Mouse (Mus musculus): ENCODE measurements around the gene Tbc1d24. TPM values are rescaled to one million over a fixed set of nuclear protein-coding genes. Genes with fewer than 3 reads are reported as not detected.

Gene Tbc1d24
- polyA plus RNA-seq, 1 experiment from 2014 or later = 8.2 TPM

DNA sequence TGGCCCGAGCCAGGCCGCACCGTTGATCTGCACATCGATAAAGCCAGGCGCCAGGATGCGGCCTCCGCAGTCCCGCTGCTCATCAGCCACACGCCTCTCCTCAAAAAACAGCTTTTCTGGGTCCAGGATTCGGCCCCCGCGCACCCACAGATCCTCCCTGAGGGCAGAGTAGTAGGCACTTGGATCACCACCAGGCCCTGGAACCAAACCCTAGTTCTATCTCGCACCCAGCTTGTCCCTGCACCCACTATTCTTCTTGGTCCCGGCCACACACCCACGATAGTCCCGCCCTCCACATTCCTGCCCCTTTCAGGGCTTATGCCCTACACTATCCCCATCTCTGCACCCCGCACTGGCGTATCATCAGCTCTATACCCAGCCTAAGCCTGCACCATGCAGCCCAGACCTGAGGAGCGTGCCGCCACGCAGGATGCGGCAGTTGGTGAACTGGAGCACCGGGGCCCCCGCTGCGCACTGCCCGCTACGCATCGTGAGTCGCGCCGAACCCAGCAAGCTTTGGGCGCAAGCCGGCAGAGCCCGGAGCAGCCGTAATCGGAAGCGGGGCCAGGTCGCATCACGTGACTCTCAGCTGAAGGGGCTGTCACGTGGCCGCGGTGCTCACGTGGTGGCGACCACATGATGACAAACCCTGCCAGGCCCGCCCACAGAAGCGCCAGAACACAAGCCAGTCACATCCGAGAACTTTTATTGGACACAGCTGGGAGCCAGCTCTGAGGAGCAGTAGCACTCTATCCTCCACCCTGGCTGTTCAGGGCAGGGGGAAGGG is 42.0 kb downstream of the Tbc1d24 start, which contains the start of gene Amdhd2:
Gene Amdhd2 (minus strand): TSS at position 591 of the 787 bp plus-strand sequence.
- Histone ChIP-seq H3K27ac (ENCODE audit: low read depth, low read length) (peak within 1 kb of the TSS; percentile 74), H3K4me1 (ENCODE audit: control insufficient read depth, insufficient read depth, low read length) (peaks cover 15% of the 10 kb centered on the region), H3K36me3 (ENCODE audit: control insufficient read depth, insufficient read depth, low read length) (peaks cover 25% of the 10 kb centered on the region), H3K4me2 (replicated peaks; ENCODE audit: low read depth, low read length) (peak within 1 kb of the TSS; percentile 79), H3K4me3 (ENCODE audit: low read length) (peak within 1 kb of the TSS; percentile 84), H3K9ac (ENCODE audit: low read depth, low read length) (peak within 1 kb of the TSS; percentile 74), H3K9me3 (ENCODE audit: control insufficient read depth, low read length) (no peaks in the 10 kb centered on the region), H3K27me3 (ENCODE audit: control insufficient read depth, insufficient read depth, low read length) (no peaks in the 10 kb centered on the region)
- ATAC-seq (ENCODE audit: low FRiP score, low TSS enrichment) = peak; percentile 91
- under 1% methylated on average over 47 of the region's 47 CpGs for WGBS

DNA sequence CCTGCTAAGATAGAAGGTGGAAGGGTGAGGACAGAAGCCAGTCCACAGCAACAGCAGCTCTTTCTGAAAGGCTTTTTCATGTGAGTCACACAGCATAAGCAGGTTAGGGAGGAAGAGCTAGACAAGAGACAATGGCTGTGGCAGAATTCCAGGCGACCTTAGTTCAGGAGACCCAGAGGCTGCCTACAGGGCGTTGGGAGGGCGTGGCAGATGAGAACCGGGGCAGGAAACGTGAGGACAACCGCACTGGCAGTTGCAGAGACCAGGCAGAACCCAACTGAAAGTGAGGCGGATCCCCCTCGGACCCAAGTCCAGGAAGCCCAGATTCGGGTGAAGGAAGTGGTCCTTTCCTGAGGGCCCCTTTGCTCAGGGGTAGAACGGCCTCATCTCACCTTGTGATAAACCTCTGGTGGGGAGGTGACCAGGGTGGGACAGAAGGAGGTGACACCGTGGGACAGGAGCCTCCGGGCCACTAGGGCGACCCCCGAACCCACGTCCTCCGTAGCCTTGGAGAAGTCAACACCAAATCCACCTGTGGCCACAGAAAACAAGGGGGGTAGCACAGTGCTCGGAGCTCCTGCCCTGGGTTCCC is 42.7 kb downstream of the Tbc1d24 start:
- Histone ChIP-seq H3K36me3 (ENCODE audit: control insufficient read depth, insufficient read depth, low read length) (peaks cover 23% of the 10 kb centered on the region), H3K27ac (ENCODE audit: low read depth, low read length) (no peak overlapping the region; the same call in 1 of the 2 replicates), H3K9me3 (ENCODE audit: control insufficient read depth, low read length) (no peaks in the 10 kb centered on the region), H3K4me2 (replicated peaks; ENCODE audit: low read depth, low read length) (peak overlapping the region; percentile 79), H3K9ac (ENCODE audit: low read depth, low read length) (peak overlapping the region; percentile 74), H3K27me3 (ENCODE audit: control insufficient read depth, insufficient read depth, low read length) (no peaks in the 10 kb centered on the region), H3K4me3 (ENCODE audit: low read length) (peak overlapping the region; percentile 84), H3K4me1 (ENCODE audit: control insufficient read depth, insufficient read depth, low read length) (peaks cover 9% of the 10 kb centered on the region)
- ATAC-seq (ENCODE audit: low FRiP score, low TSS enrichment) = no peak
- WGBS = 17% methylated on average over 17 of the region's 17 CpGs

- peaks cover 5% of the 10 kb centered on the region for H3K4me1 ChIP-seq (ENCODE audit: control insufficient read depth, insufficient read depth, low read length)
- H3K4me2 ChIP-seq (replicated peaks; ENCODE audit: low read depth, low read length) = no peak overlapping the region
- no peaks in the 10 kb centered on the region for H3K27me3 ChIP-seq (ENCODE audit: control insufficient read depth, insufficient read depth, low read length)
- no peak overlapping the region for H3K9ac ChIP-seq (ENCODE audit: low read depth, low read length)
- H3K27ac ChIP-seq (ENCODE audit: low read depth, low read length) = no peak overlapping the region
- 77% methylated on average over 5 of the region's 5 CpGs for WGBS
- H3K36me3 ChIP-seq (ENCODE audit: control insufficient read depth, insufficient read depth, low read length) = peaks cover 16% of the 10 kb centered on the region; the same call in 1 of the 2 replicates
- H3K4me3 ChIP-seq (ENCODE audit: low read length) = no peak overlapping the region
- no peaks in the 10 kb centered on the region for H3K9me3 ChIP-seq (ENCODE audit: control insufficient read depth, low read length)
- no peak for ATAC-seq (ENCODE audit: low FRiP score, low TSS enrichment)
Observed at GRCm38 (mm10) chr17:24161466-24161865, 43.9 kb downstream of the Tbc1d24 start.

- peaks cover 10% of the 10 kb centered on the region; the same call in 1 of the 2 replicates for H3K36me3 ChIP-seq (ENCODE audit: control insufficient read depth, insufficient read depth, low read length)
- H3K4me2 ChIP-seq (replicated peaks; ENCODE audit: low read depth, low read length) = no peak overlapping the region
- H3K4me3 ChIP-seq (ENCODE audit: low read length) = no peak overlapping the region
- no peaks in the 10 kb centered on the region for H3K27me3 ChIP-seq (ENCODE audit: control insufficient read depth, insufficient read depth, low read length)
- ATAC-seq (ENCODE audit: low FRiP score, low TSS enrichment) = no peak
- peaks cover 1% of the 10 kb centered on the region for H3K4me1 ChIP-seq (ENCODE audit: control insufficient read depth, insufficient read depth, low read length)
- H3K9ac ChIP-seq (ENCODE audit: low read depth, low read length) = no peak overlapping the region
- WGBS = 98% methylated on average over 4 of the region's 4 CpGs
- no peaks in the 10 kb centered on the region for H3K9me3 ChIP-seq (ENCODE audit: control insufficient read depth, low read length)
- no peak overlapping the region for H3K27ac ChIP-seq (ENCODE audit: low read depth, low read length)
Observed at GRCm38 (mm10) chr17:24157526-24157925, 47.8 kb downstream of the Tbc1d24 start.

DNA sequence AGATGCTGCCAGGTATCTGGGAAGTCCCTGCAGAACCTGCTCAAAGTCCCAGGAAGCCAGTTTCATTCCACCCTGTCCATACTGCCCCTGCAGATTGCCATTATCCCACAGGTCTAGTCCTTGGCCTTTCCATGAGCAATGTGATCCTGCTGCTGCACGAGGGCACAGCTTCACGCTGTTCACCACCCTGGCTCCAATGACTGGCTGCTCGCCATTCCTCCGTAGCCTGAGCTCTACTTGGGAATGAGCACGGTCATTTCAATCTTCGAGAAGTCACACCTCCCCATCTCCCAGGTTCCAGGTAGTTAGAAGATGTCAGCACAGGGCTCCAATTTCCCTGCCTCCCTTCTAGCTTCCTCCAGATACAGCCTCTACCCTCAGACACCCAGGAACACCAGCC is 48.2 kb downstream of the Tbc1d24 start:
- H3K4me3 ChIP-seq (ENCODE audit: low read length) = no peak overlapping the region
- peaks cover 3% of the 10 kb centered on the region; the same call in 1 of the 2 replicates for H3K4me1 ChIP-seq (ENCODE audit: control insufficient read depth, insufficient read depth, low read length)
- 87% methylated on average over 6 of the region's 6 CpGs for WGBS
- no peaks in the 10 kb centered on the region for H3K27me3 ChIP-seq (ENCODE audit: control insufficient read depth, insufficient read depth, low read length)
- peaks cover 10% of the 10 kb centered on the region; the same call in 1 of the 2 replicates for H3K36me3 ChIP-seq (ENCODE audit: control insufficient read depth, insufficient read depth, low read length)
- no peak overlapping the region for H3K4me2 ChIP-seq (replicated peaks; ENCODE audit: low read depth, low read length)
- no peak overlapping the region for H3K27ac ChIP-seq (ENCODE audit: low read depth, low read length)
- H3K9ac ChIP-seq (ENCODE audit: low read depth, low read length) = no peak overlapping the region
- ATAC-seq (ENCODE audit: low FRiP score, low TSS enrichment) = no peak
- H3K9me3 ChIP-seq (ENCODE audit: control insufficient read depth, low read length) = no peaks in the 10 kb centered on the region

DNA sequence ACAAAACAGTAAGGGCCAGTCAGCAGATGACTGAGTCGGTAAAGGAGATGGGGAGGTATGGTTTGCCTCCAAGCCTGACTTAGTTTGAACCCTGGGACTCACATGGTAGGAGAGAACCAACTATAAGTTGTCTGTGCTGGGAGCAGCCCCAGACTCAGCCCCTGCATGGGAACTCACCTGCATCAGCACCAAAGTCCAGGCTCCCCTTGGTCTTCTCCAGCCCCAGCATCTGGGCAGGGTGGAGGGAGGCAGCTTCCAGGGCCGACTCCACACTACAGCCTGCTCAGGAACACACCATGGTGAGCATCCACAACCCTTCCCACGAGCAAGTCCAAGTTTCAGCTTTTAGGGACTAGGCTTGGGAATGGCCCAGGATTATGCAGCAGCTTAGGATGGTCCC is 49.0 kb downstream of the Tbc1d24 start:
- WGBS = 84% methylated on average over 3 of the region's 3 CpGs
- Histone ChIP-seq H3K27me3 (ENCODE audit: control insufficient read depth, insufficient read depth, low read length) (no peaks in the 10 kb centered on the region), H3K4me1 (ENCODE audit: control insufficient read depth, insufficient read depth, low read length) (peaks cover 8% of the 10 kb centered on the region; the same call in 1 of the 2 replicates), H3K9me3 (ENCODE audit: control insufficient read depth, low read length) (no peaks in the 10 kb centered on the region), H3K27ac (ENCODE audit: low read depth, low read length) (no peak overlapping the region), H3K9ac (ENCODE audit: low read depth, low read length) (no peak overlapping the region), H3K4me2 (replicated peaks; ENCODE audit: low read depth, low read length) (no peak overlapping the region), H3K36me3 (ENCODE audit: control insufficient read depth, insufficient read depth, low read length) (peaks cover 10% of the 10 kb centered on the region; the same call in 1 of the 2 replicates), H3K4me3 (ENCODE audit: low read length) (no peak overlapping the region)
- no peak for ATAC-seq (ENCODE audit: low FRiP score, low TSS enrichment)

DNA sequence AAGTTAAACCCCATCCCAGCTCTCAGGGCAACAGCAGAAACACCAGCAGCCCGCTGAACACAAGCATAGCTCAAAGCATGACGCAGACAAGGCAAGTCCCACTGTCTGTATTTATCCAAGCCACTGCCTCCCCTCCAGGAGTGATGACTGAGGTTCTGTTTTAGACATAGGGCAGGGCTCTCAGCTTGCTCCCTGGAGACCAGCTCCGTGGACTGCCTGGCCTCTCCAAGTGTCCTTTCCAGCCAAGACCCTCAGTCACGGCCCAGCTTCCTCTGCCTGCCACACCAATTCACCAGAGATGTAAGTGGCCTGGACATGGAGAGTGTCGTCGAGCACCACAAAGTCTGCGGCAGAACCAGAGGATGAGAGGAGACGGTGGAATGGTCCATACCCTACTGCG is 49.6 kb downstream of the Tbc1d24 start:
- Histone ChIP-seq H3K9me3 (ENCODE audit: control insufficient read depth, low read length) (no peaks in the 10 kb centered on the region), H3K9ac (ENCODE audit: low read depth, low read length) (no peak overlapping the region), H3K27ac (ENCODE audit: low read depth, low read length) (no peak overlapping the region), H3K4me1 (ENCODE audit: control insufficient read depth, insufficient read depth, low read length) (peaks cover 8% of the 10 kb centered on the region; the same call in 1 of the 2 replicates), H3K27me3 (ENCODE audit: control insufficient read depth, insufficient read depth, low read length) (no peaks in the 10 kb centered on the region), H3K4me2 (replicated peaks; ENCODE audit: low read depth, low read length) (no peak overlapping the region), H3K4me3 (ENCODE audit: low read length) (no peak overlapping the region), H3K36me3 (ENCODE audit: control insufficient read depth, insufficient read depth, low read length) (peaks cover 10% of the 10 kb centered on the region; the same call in 1 of the 2 replicates)
- 94% methylated on average over 9 of the region's 9 CpGs for WGBS
- ATAC-seq (ENCODE audit: low FRiP score, low TSS enrichment) = no peak

GRCm38 (mm10) chr17:24154463-24154862 is 50.9 kb downstream of the Tbc1d24 start:
- Histone ChIP-seq H3K9me3 (ENCODE audit: control insufficient read depth, low read length) (no peaks in the 10 kb centered on the region), H3K4me1 (ENCODE audit: control insufficient read depth, insufficient read depth, low read length) (peaks cover 8% of the 10 kb centered on the region; the same call in 1 of the 2 replicates), H3K36me3 (ENCODE audit: control insufficient read depth, insufficient read depth, low read length) (peaks cover 10% of the 10 kb centered on the region; the same call in 1 of the 2 replicates), H3K4me2 (replicated peaks; ENCODE audit: low read depth, low read length) (no peak overlapping the region), H3K4me3 (ENCODE audit: low read length) (no peak overlapping the region), H3K9ac (ENCODE audit: low read depth, low read length) (no peak overlapping the region), H3K27me3 (ENCODE audit: control insufficient read depth, insufficient read depth, low read length) (no peaks in the 10 kb centered on the region), H3K27ac (ENCODE audit: low read depth, low read length) (no peak overlapping the region)
- no peak for ATAC-seq (ENCODE audit: low FRiP score, low TSS enrichment)
- WGBS = 64% methylated on average over 3 of the region's 3 CpGs

All from kidney, embryonic 14.5 days (tissue).